Mouse (Mus musculus): ENCODE results near the gene Icam4. TPM values are rescaled to one million over a fixed set of nuclear protein-coding genes. Genes with fewer than 3 reads are reported as not detected.

The Icam4 gene
- total RNA-seq, 2 experiments from 2014 or later: 20.6 to 39.2 TPM

DNA sequence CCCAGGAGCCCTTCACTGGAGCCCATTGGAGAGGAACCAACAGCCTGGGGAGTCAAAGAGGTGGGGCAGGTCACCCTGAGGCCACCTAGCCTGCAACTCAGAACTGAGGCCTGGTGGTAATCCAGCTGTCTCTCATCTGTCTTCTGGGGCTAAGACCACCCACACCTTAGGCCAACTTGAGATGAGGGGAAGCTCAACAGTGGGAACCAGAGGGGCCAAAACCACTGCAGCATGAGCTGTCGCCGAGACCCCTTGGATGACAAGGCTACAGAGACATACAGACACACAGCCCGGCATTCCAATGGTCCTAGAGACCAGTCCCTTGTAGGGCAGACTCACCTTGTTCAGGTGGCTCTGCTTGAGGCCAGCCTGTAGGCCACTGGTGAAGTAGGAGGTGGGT lies 46.5 kb downstream of the Icam4 start:
- no peak for ATAC-seq (replicated peaks; ENCODE audit: low FRiP score, poor library complexity, severe bottlenecking)

Other genes with a start within 250 kb of the Icam4 start
- not detected in 2 replicates for gene Col5a3, start 214.3 kb upstream of the Icam4 start, total RNA-seq (2015; ENCODE audit: low replicate concordance)
- 0.26 TPM in 1 of 2 replicates, not detected in the other for gene Col5a3, start 214.3 kb upstream of the Icam4 start, total RNA-seq (2017; ENCODE audit: low replicate concordance)
- not detected in 2 replicates for gene Rdh8, start 210.9 kb upstream of the Icam4 start, total RNA-seq (2015; ENCODE audit: low replicate concordance)
- not detected in 2 replicates for gene Rdh8, start 210.9 kb upstream of the Icam4 start, total RNA-seq (2017; ENCODE audit: low replicate concordance)
- gene A230050P20Rik, start 160.7 kb upstream of the Icam4 start, total RNA-seq (2015; ENCODE audit: low replicate concordance): 1.3 and 1.5 TPM in 2 replicates
- 1.4 and 4.9 TPM in 2 replicates for gene A230050P20Rik, start 160.7 kb upstream of the Icam4 start, total RNA-seq (2017; ENCODE audit: low replicate concordance)
- not detected in 2 replicates for gene Angptl6, start 149.6 kb upstream of the Icam4 start, total RNA-seq (2015; ENCODE audit: low replicate concordance)
- not detected in 2 replicates for gene Angptl6, start 149.6 kb upstream of the Icam4 start, total RNA-seq (2017; ENCODE audit: low replicate concordance)
- 2.3 and 9.8 TPM in 2 replicates for gene Ppan, start 141.2 kb upstream of the Icam4 start, total RNA-seq (2015; ENCODE audit: low replicate concordance)
- gene Ppan, start 141.2 kb upstream of the Icam4 start, total RNA-seq (2017; ENCODE audit: low replicate concordance): 13.0 and 15.4 TPM in 2 replicates
- gene Eif3g, start 130.8 kb upstream of the Icam4 start, total RNA-seq (2015; ENCODE audit: low replicate concordance): 26.3 and 41.0 TPM in 2 replicates
- gene Eif3g, start 130.8 kb upstream of the Icam4 start, total RNA-seq (2017; ENCODE audit: low replicate concordance): 23.2 and 23.7 TPM in 2 replicates
- gene Dnmt1, start 69.5 kb upstream of the Icam4 start, total RNA-seq (2015; ENCODE audit: low replicate concordance): 28.1 and 47.9 TPM in 2 replicates
- 69.1 and 92.4 TPM in 2 replicates for gene Dnmt1, start 69.5 kb upstream of the Icam4 start, total RNA-seq (2017; ENCODE audit: low replicate concordance)
- 0.84 and 1.5 TPM in 2 replicates for gene S1pr2, start 52.6 kb upstream of the Icam4 start, total RNA-seq (2015; ENCODE audit: low replicate concordance)
- 0.17 and 0.56 TPM in 2 replicates for gene S1pr2, start 52.6 kb upstream of the Icam4 start, total RNA-seq (2017; ENCODE audit: low replicate concordance)
- gene Mrpl4, start 26.6 kb upstream of the Icam4 start, total RNA-seq (2015; ENCODE audit: low replicate concordance): 7.9 and 19.0 TPM in 2 replicates
- gene Mrpl4, start 26.6 kb upstream of the Icam4 start, total RNA-seq (2017; ENCODE audit: low replicate concordance): 6.8 and 11.4 TPM in 2 replicates
- 0.84 and 1.2 TPM in 2 replicates for gene Icam1, start 13.4 kb upstream of the Icam4 start, total RNA-seq (2015; ENCODE audit: low replicate concordance)
- 2.2 and 2.3 TPM in 2 replicates for gene Icam1, start 13.4 kb upstream of the Icam4 start, total RNA-seq (2017; ENCODE audit: low replicate concordance)
- gene Icam5, start 2.7 kb downstream of the Icam4 start, total RNA-seq (2015; ENCODE audit: low replicate concordance): 0.58 TPM in 1 of 2 replicates, not detected in the other
- 4.7 and 5.4 TPM in 2 replicates for gene Icam5, start 2.7 kb downstream of the Icam4 start, total RNA-seq (2017; ENCODE audit: low replicate concordance)
- gene Zglp1, start 37.7 kb downstream of the Icam4 start, total RNA-seq (2015; ENCODE audit: low replicate concordance): not detected in 2 replicates
- not detected in 2 replicates for gene Zglp1, start 37.7 kb downstream of the Icam4 start, total RNA-seq (2017; ENCODE audit: low replicate concordance)
- 2.3 TPM in 1 of 2 replicates, not detected in the other for gene Gm49373, start 43.7 kb downstream of the Icam4 start, total RNA-seq (2015; ENCODE audit: low replicate concordance)
- gene Gm49373, start 43.7 kb downstream of the Icam4 start, total RNA-seq (2017; ENCODE audit: low replicate concordance): not detected in 2 replicates
- 8.4 TPM in 1 of 2 replicates, not detected in the other for gene Fdx1l, start 44.2 kb downstream of the Icam4 start, total RNA-seq (2015; ENCODE audit: low replicate concordance)
- 1.4 and 13.7 TPM in 2 replicates for gene Fdx1l, start 44.2 kb downstream of the Icam4 start, total RNA-seq (2017; ENCODE audit: low replicate concordance)
- gene Gm38431, start 62.6 kb downstream of the Icam4 start, total RNA-seq (2015; ENCODE audit: low replicate concordance): 19.4 and 20.9 TPM in 2 replicates
- gene Gm38431, start 62.6 kb downstream of the Icam4 start, total RNA-seq (2017; ENCODE audit: low replicate concordance): 1.8 and 3.6 TPM in 2 replicates
- 4.0 and 11.7 TPM in 2 replicates for gene Raver1, start 62.6 kb downstream of the Icam4 start, total RNA-seq (2015; ENCODE audit: low replicate concordance)
- 3.8 and 7.8 TPM in 2 replicates for gene Raver1, start 62.6 kb downstream of the Icam4 start, total RNA-seq (2017; ENCODE audit: low replicate concordance)
- 2.7 and 4.2 TPM in 2 replicates for gene Tyk2, start 101.9 kb downstream of the Icam4 start, total RNA-seq (2015; ENCODE audit: low replicate concordance)
- 3.3 and 5.3 TPM in 2 replicates for gene Tyk2, start 101.9 kb downstream of the Icam4 start, total RNA-seq (2017; ENCODE audit: low replicate concordance)
- 21.9 and 29.8 TPM in 2 replicates for gene Cdc37, start 120.6 kb downstream of the Icam4 start, total RNA-seq (2015; ENCODE audit: low replicate concordance)
- gene Cdc37, start 120.6 kb downstream of the Icam4 start, total RNA-seq (2017; ENCODE audit: low replicate concordance): 35.5 and 75.3 TPM in 2 replicates
- 2.5 and 2.7 TPM in 2 replicates for gene Pde4a, start 136.3 kb downstream of the Icam4 start, total RNA-seq (2015; ENCODE audit: low replicate concordance)
- gene Pde4a, start 136.3 kb downstream of the Icam4 start, total RNA-seq (2017; ENCODE audit: low replicate concordance): 0.77 and 1.1 TPM in 2 replicates
- gene Keap1, start 210.0 kb downstream of the Icam4 start, total RNA-seq (2015; ENCODE audit: low replicate concordance): 4.6 and 6.9 TPM in 2 replicates
- 6.8 and 8.9 TPM in 2 replicates for gene Keap1, start 210.0 kb downstream of the Icam4 start, total RNA-seq (2017; ENCODE audit: low replicate concordance)
- gene S1pr5, start 219.1 kb downstream of the Icam4 start, total RNA-seq (2015; ENCODE audit: low replicate concordance): 1.7 TPM in 1 of 2 replicates, not detected in the other
- gene S1pr5, start 219.1 kb downstream of the Icam4 start, total RNA-seq (2017; ENCODE audit: low replicate concordance): 1.1 and 3.2 TPM in 2 replicates
- 11.9 TPM in 2 replicates for gene Atg4d, start 235.9 kb downstream of the Icam4 start, total RNA-seq (2015; ENCODE audit: low replicate concordance)
- gene Atg4d, start 235.9 kb downstream of the Icam4 start, total RNA-seq (2017; ENCODE audit: low replicate concordance): 31.9 and 59.8 TPM in 2 replicates

Data from erythroblast, adult 5-6 weeks (primary cell).